Mouse (Mus musculus): ENCODE results near the gene Myo15b. TPM values are rescaled to one million over a fixed set of nuclear protein-coding genes. Genes with fewer than 3 reads are reported as not detected.

The Myo15b gene
- total RNA-seq (2014; rRNA removed) (not detected in 2 replicates), polyA plus RNA-seq (2015; fragmentation: Nextera tagmentation; extraction: Ambion mirVana) (0.09 and 0.29 TPM in 2 replicates)

DNA sequence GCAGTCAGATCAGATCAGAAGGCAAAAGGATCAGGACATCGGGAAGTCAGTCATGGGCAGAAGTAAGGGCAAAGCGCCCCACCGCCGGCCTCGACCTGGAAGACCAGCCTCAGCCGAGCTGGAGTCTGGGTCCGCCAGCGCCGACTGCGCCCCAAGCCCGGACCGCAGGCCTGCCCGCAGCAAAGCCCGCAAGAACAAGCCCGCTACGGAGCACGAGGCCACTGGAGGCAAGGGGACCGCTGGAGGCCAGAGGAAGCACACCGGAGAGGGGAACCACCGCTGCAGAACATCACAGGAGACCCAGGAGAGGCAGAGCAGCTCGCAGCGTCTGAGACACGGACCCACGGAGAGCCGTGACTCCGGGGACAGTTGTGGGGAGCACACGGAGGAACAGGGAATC, at the start of gene Myo15b:
Gene Myo15b (plus strand): TSS at position 53 of the 400 bp plus-strand sequence.
- 13% methylated on average over 27 of the region's 27 CpGs for WGBS
- peaks cover 49% of the 10 kb centered on the region for H3K27me3 ChIP-seq (ENCODE audit: insufficient read depth, low read length)
- DNase-seq (ENCODE audit: low spot score), result no peak
- no peak for TF ChIP-seq CTCF (IDR thresholded peaks at IDR 0.05)
- no peaks in the 10 kb centered on the region for H3K9me3 ChIP-seq (ENCODE audit: low read length)
- no peak for ATAC-seq (ENCODE audit: low FRiP score)
- peak within 1 kb of the TSS; percentile 27; the same call in 1 of the 2 replicates for H3K4me3 ChIP-seq (ENCODE audit: low read depth, low read length)
- H3K9ac ChIP-seq (replicated peaks; ENCODE audit: low read length, poor library complexity, severe bottlenecking), result no peak within 1 kb of the TSS
- no peaks in the 10 kb centered on the region for H3K36me3 ChIP-seq (ENCODE audit: insufficient read depth, low read length)
- H3K4me1 ChIP-seq (ENCODE audit: insufficient read depth, low read length), result no peaks in the 10 kb centered on the region
- H3K4me2 ChIP-seq (ENCODE audit: low read depth, low read length, poor library complexity, severe bottlenecking), result peak within 1 kb of the TSS; percentile 44
- no peak within 1 kb of the TSS for H3K27ac ChIP-seq (ENCODE audit: low read depth, low read length)

DNA sequence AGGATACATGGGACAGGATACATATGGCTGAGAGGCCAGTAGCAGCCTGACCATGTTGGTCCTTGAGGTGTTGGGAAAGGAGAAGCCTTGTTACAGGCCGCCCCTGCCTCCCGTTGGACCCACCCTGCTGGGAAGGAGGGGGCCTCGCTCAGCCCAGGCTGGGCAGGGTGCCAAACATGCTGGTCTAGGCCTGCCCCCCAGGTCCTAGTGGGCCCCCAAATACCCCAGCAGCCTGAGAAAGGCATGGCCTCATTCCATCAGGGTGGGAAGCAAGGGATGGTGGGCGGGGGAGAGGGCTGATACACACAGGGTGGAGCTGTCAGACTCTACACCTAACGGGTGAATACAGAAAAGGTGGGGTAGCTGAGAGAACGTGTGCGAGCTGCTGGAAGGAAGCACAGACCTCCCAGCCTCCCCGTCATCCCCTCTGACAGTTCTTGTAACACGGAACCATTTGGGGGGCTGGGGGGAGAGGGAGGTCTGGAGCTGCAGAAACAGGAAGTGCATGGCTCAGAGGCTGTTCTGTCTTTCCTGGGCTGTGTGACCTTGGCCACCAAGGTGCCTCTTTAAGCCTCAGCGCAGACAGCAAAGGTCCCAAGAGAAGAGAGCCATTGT, 49.4 kb upstream of the Myo15b start:
- no peak for ATAC-seq (ENCODE audit: low FRiP score)
- Histone ChIP-seq H3K4me3 (ENCODE audit: low read depth, low read length) (no peak overlapping the region), H3K27me3 (ENCODE audit: insufficient read depth, low read length) (no peaks in the 10 kb centered on the region), H3K9ac (replicated peaks; ENCODE audit: low read length, poor library complexity, severe bottlenecking) (peak overlapping the region; percentile 19; the same call in 1 of the 2 replicates), H3K36me3 (ENCODE audit: insufficient read depth, low read length) (peaks cover under 1% of the 10 kb centered on the region; the same call in 1 of the 2 replicates), H3K4me2 (ENCODE audit: low read depth, low read length, poor library complexity, severe bottlenecking) (peak overlapping the region; percentile 15; the same call in 1 of the 2 replicates), H3K4me1 (ENCODE audit: insufficient read depth, low read length) (peaks cover 9% of the 10 kb centered on the region; the same call in 1 of the 2 replicates), H3K27ac (ENCODE audit: low read depth, low read length) (peak overlapping the region; percentile 62), H3K9me3 (ENCODE audit: low read length) (no peaks in the 10 kb centered on the region)
- DNase-seq (ENCODE audit: low spot score), result peak; percentile 57
- 44% methylated on average over 9 of the region's 10 CpGs for WGBS
- TF ChIP-seq CTCF (IDR thresholded peaks at IDR 0.05), result no peak

DNA sequence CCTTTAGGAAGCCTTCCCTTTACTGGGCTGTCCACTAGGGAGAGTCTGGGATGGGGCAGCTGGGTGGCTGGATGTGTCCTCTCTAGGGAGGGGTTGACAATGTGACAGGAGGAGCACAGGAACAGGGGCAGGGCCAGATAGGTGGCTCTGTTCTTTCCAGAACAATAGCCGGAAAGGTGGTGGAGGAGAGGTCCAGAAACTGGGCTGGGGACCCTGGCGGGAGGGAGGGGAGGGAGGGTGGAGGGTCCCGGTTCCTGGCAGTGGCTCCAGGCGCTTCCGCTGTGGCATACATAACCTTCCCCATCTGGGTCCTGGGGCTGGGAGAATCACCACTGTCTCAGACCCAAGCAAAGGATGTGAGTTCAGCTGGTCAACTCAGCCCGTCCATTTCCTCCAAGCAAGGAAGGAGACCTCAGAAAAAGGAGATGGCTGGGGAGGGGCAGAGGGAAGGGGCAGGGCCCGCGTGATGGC, 48.9 kb upstream of the Myo15b start:
- Histone ChIP-seq H3K4me2 (ENCODE audit: low read depth, low read length, poor library complexity, severe bottlenecking) (peak overlapping the region; percentile 15; the same call in 1 of the 2 replicates), H3K9ac (replicated peaks; ENCODE audit: low read length, poor library complexity, severe bottlenecking) (0 out of 2 replicates have a peak overlapping the region, but pooled peaks have one; percentile 19), H3K36me3 (ENCODE audit: insufficient read depth, low read length) (no peaks in the 10 kb centered on the region), H3K27ac (ENCODE audit: low read depth, low read length) (peak overlapping the region; percentile 38), H3K4me3 (ENCODE audit: low read depth, low read length) (no peak overlapping the region), H3K27me3 (ENCODE audit: insufficient read depth, low read length) (no peaks in the 10 kb centered on the region), H3K4me1 (ENCODE audit: insufficient read depth, low read length) (peaks cover 9% of the 10 kb centered on the region; the same call in 1 of the 2 replicates), H3K9me3 (ENCODE audit: low read length) (no peaks in the 10 kb centered on the region)
- 72% methylated on average over 8 of the region's 8 CpGs for WGBS
- DNase-seq (ENCODE audit: low spot score) (no peak), ATAC-seq (ENCODE audit: low FRiP score) (no peak)
- peak; percentile 25; the same call in 1 of the 2 replicates for TF ChIP-seq CTCF (IDR thresholded peaks at IDR 0.05)

DNA sequence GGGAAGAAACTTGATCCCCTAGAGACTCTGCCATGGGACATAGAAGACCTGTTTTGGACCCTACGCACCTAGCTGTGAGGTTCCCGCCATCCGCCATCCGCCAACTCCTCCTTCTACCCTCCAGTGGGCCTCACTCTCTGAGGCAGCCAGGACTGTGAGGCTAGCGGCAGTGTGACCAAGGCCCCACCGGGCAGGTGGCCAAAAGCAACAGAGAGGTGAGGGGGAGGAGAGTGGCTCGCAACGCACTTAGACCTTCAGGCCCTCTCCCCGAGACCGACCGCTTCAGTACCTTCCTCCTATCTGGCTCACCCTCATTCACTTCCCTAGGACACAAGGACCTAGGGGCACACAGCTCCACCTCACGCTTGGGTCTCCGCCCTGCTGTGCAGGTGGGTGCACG, 47.8 kb upstream of the Myo15b start:
- H3K9me3 ChIP-seq (ENCODE audit: low read length), result no peaks in the 10 kb centered on the region
- DNase-seq (ENCODE audit: low spot score) (no peak), ATAC-seq (ENCODE audit: low FRiP score) (no peak)
- WGBS, result 79% methylated on average over 14 of the region's 14 CpGs
- H3K4me2 ChIP-seq (ENCODE audit: low read depth, low read length, poor library complexity, severe bottlenecking), result peak overlapping the region; percentile 32
- no peak overlapping the region for H3K9ac ChIP-seq (replicated peaks; ENCODE audit: low read length, poor library complexity, severe bottlenecking)
- H3K4me1 ChIP-seq (ENCODE audit: insufficient read depth, low read length), result peaks cover 9% of the 10 kb centered on the region; the same call in 1 of the 2 replicates
- no peaks in the 10 kb centered on the region for H3K36me3 ChIP-seq (ENCODE audit: insufficient read depth, low read length)
- no peaks in the 10 kb centered on the region for H3K27me3 ChIP-seq (ENCODE audit: insufficient read depth, low read length)
- TF ChIP-seq CTCF (IDR thresholded peaks at IDR 0.05), result no peak
- H3K27ac ChIP-seq (ENCODE audit: low read depth, low read length), result no peak overlapping the region
- peak overlapping the region; percentile 10; the same call in 1 of the 2 replicates for H3K4me3 ChIP-seq (ENCODE audit: low read depth, low read length)

DNA sequence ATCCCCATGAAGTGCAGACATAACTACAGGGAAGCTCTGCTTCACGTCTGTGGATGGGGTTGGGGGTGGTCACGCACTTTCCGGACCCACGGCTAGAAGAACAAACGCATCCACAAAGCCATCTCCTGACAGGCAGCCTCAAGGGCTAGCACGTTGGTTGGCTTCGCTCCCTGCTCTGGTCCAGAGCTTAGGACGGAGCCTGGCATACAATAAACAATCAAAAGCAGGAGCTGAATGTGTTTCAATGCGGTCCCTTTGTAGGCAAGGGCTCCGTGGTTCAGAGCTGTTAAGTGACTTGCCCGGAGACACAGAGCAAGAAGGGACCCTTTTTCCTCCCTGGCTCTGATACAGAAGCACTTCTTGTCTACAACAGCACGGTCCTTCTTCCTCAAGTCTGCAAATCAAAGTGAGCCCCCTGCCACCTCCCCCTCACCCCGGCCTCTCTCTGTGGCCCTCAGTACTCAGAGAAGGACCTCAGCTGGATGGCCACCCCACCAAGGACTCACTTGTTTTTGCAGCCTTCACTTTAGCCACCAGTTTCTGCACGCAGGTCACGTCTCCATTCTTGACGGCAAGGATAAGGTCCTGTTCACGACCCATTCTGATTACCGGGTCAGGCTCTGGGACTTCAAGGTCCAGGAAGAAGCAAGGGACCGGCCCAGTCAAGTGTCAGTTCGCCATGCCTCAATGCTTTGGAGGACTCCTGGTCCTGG, 46.7 kb upstream of the Myo15b start:
- peak overlapping the region; percentile 91; the same call in 1 of the 2 replicates for H3K4me3 ChIP-seq (ENCODE audit: low read depth, low read length)
- no peak for TF ChIP-seq CTCF (IDR thresholded peaks at IDR 0.05)
- H3K4me2 ChIP-seq (ENCODE audit: low read depth, low read length, poor library complexity, severe bottlenecking), result peak overlapping the region; percentile 95
- WGBS, result 74% methylated on average over 20 of the region's 20 CpGs
- H3K27ac ChIP-seq (ENCODE audit: low read depth, low read length), result peak overlapping the region; percentile 27
- DNase-seq (ENCODE audit: low spot score) (no peak), ATAC-seq (ENCODE audit: low FRiP score) (no peak)
- H3K36me3 ChIP-seq (ENCODE audit: insufficient read depth, low read length), result no peaks in the 10 kb centered on the region
- no peaks in the 10 kb centered on the region for H3K27me3 ChIP-seq (ENCODE audit: insufficient read depth, low read length)
- H3K9ac ChIP-seq (replicated peaks; ENCODE audit: low read length, poor library complexity, severe bottlenecking), result peak overlapping the region; percentile 39; the same call in 1 of the 2 replicates
- H3K9me3 ChIP-seq (ENCODE audit: low read length), result no peaks in the 10 kb centered on the region
- peaks cover 9% of the 10 kb centered on the region; the same call in 1 of the 2 replicates for H3K4me1 ChIP-seq (ENCODE audit: insufficient read depth, low read length)

Measured in midbrain, postnatal 0 days (tissue).